Mouse (Mus musculus) stomach, adult 2 months (tissue): ENCODE results near the gene Sectm1a. TPM values are rescaled to one million over a fixed set of nuclear protein-coding genes. Genes with fewer than 3 reads are reported as not detected.

ENCODE experiments used
- polyA plus RNA-seq: library from polyadenylated mRNA; depleted of rRNA; stranded (reverse); fragments of >200 nt; gene quantifications from 2 replicates; pipeline ENCODE4 v1.2.3, GENCODE M21; 2012; rRNA removed

Gene Sectm1a
- polyA plus RNA-seq = 2.0 and 4.8 TPM in 2 replicates

GRCm38 (mm10) chr11:121081120-121081519, at the start of gene Sectm1a:
TSS of gene Sectm1a (minus strand) at chr11:121081220.

GRCm38 (mm10) chr11:121118577-121118976, 37.6 kb upstream of the Sectm1a start, which contains the start of gene Tex19.2:
TSS of gene Tex19.2 (minus strand) at chr11:121118677.

GRCm38 (mm10) chr11:121063379-121063778, 17.6 kb downstream of the Sectm1a start, which contains the start of gene Sectm1b:
TSS of gene Sectm1b (minus strand) at chr11:121063569.

GRCm38 (mm10) chr11:121039302-121039701, 41.7 kb downstream of the Sectm1a start, which contains the start of gene Cd7:
TSS of gene Cd7 (minus strand) at chr11:121039418.

Other genes starting within 250 kb of the Sectm1a start
- 0.17 and 0.57 TPM in 2 replicates for gene Ccdc57, start 148.3 kb downstream of the Sectm1a start, polyA plus RNA-seq
- gene Slc16a3, start 132.7 kb downstream of the Sectm1a start, polyA plus RNA-seq = 7.7 and 11.7 TPM in 2 replicates
- gene Csnk1d, start 89.9 kb downstream of the Sectm1a start, polyA plus RNA-seq = 20.4 and 24.3 TPM in 2 replicates
- gene Cd7, start 41.8 kb downstream of the Sectm1a start, polyA plus RNA-seq = 0.60 and 0.72 TPM in 2 replicates
- 21.4 and 32.9 TPM in 2 replicates for gene Sectm1b, start 17.7 kb downstream of the Sectm1a start, polyA plus RNA-seq
- gene Tex19.2, start 37.5 kb upstream of the Sectm1a start, polyA plus RNA-seq = not detected in 2 replicates
- 0.04 TPM in 1 of 2 replicates, not detected in the other for gene Tex19.1, start 64.9 kb upstream of the Sectm1a start, polyA plus RNA-seq
- gene Uts2r, start 79.1 kb upstream of the Sectm1a start, polyA plus RNA-seq = not detected in 2 replicates
- 8.6 and 10.0 TPM in 2 replicates for gene Hexdc, start 123.2 kb upstream of the Sectm1a start, polyA plus RNA-seq
- 7.9 and 11.5 TPM in 2 replicates for gene Ogfod3, start 123.5 kb upstream of the Sectm1a start, polyA plus RNA-seq
- gene Cybc1, start 148.1 kb upstream of the Sectm1a start, polyA plus RNA-seq = 10.2 and 10.3 TPM in 2 replicates
- 12.5 and 16.9 TPM in 2 replicates for gene Narf, start 156.0 kb upstream of the Sectm1a start, polyA plus RNA-seq
- gene Foxk2, start 178.8 kb upstream of the Sectm1a start, polyA plus RNA-seq = 17.9 and 23.9 TPM in 2 replicates